ENCODE assay signal across 8 mouse cellular contexts in genomic region chr11:99123977-99124634, GRCm38 (mm10). TPM values are rescaled to one million over a fixed set of nuclear protein-coding genes. Genes with fewer than 3 reads are reported as not detected.
DNase-seq lines count a peak whose midpoint lies in the region; ATAC-seq and TF ChIP-seq lines count a peak whose summit lies in the region.

No protein-coding gene starts in this region.

- 0 out of 2 replicates have a peak overlapping the region, but pooled peaks have one; percentile 15 for H3K9ac ChIP-seq in embryonic facial prominence, embryonic 11.5 days (replicated peaks; ENCODE audit: low read length)

- H3K4me1 ChIP-seq in spleen, adult 2 months (ENCODE audit: control insufficient read depth, insufficient read depth, insufficient read length): peaks cover 10% of the 10 kb centered on the region; the same call in 1 of the 2 replicates
- H3K4me1 ChIP-seq in embryonic facial prominence, embryonic 11.5 days (ENCODE audit: control insufficient read depth, insufficient read depth, low read length): peaks cover 13% of the 10 kb centered on the region; the same call in 1 of the 2 replicates
- no peaks in the 10 kb centered on the region for H3K4me1 ChIP-seq in kidney, adult 2 months (ENCODE audit: control insufficient read depth, insufficient read depth, low read length)

- H3K4me3 ChIP-seq in spleen, adult 2 months (ENCODE audit: extremely low read depth, insufficient read depth, insufficient read length): no peak overlapping the region
- no peak overlapping the region for H3K4me3 ChIP-seq in embryonic facial prominence, embryonic 11.5 days (ENCODE audit: low read depth, low read length)
- no peak overlapping the region for H3K4me3 ChIP-seq in kidney, adult 2 months (ENCODE audit: insufficient read depth, low read depth, low read length)

- TF ChIP-seq POLR2A in spleen, adult 2 months (IDR thresholded peaks at IDR 0.05; ENCODE audit: low read depth, low read length): no peak
- TF ChIP-seq POLR2A in kidney, adult 2 months (IDR thresholded peaks at IDR 0.05; ENCODE audit: low read depth, low read length): no peak

- no peaks in the 10 kb centered on the region for H3K9me3 ChIP-seq in embryonic facial prominence, embryonic 11.5 days (replicated peaks; ENCODE audit: control insufficient read depth, low read length)

- no peaks in the 10 kb centered on the region for H3K27me3 ChIP-seq in spleen, adult 2 months (ENCODE audit: control insufficient read depth, insufficient read depth, low read length)
- no peaks in the 10 kb centered on the region for H3K27me3 ChIP-seq in embryonic facial prominence, embryonic 11.5 days (ENCODE audit: control insufficient read depth, insufficient read depth, low read length)
- H3K27me3 ChIP-seq in kidney, adult 2 months (replicated peaks; ENCODE audit: control insufficient read depth, insufficient read depth, low read length): no peaks in the 10 kb centered on the region

- no peak overlapping the region for H3K4me2 ChIP-seq in embryonic facial prominence, embryonic 11.5 days (ENCODE audit: low read depth, low read length)

- no peak overlapping the region for H3K27ac ChIP-seq in spleen, adult 2 months (ENCODE audit: insufficient read depth, low read length)
- peak overlapping the region; percentile 79 for H3K27ac ChIP-seq in embryonic facial prominence, embryonic 11.5 days (replicated peaks; ENCODE audit: low read depth, low read length)
- H3K27ac ChIP-seq in kidney, adult 2 months (ENCODE audit: insufficient read depth, low read depth, low read length): no peak overlapping the region

- peak; percentile 27; the same call in 1 of the 2 replicates for TF ChIP-seq CTCF in spleen, adult 2 months (IDR thresholded peaks at IDR 0.05; ENCODE audit: extremely low read depth, insufficient read depth, insufficient read length, insufficient replicate concordance)
- peak; percentile 30; the same call in 1 of the 2 replicates for TF ChIP-seq CTCF in kidney, adult 2 months (conservative IDR thresholded peaks at IDR 0.05; ENCODE audit: insufficient read depth, insufficient read length, low read depth, low read length)

- DNase-seq in cerebellum, adult 18-20 months: peak; percentile 7 to 32
- DNase-seq in spleen, adult 2 months (ENCODE audit: low read depth in 1 of 2, low spot score in 2 of 2): peak; percentile 60 to 64
- DNase-seq in spleen, adult 12 weeks (ENCODE audit: low spot score): no peak
- peak; percentile 85 for DNase-seq in embryonic facial prominence, embryonic 11.5 days (ENCODE audit: low spot score)
- peak; percentile 73 for DNase-seq in kidney, adult 2 months
- peak; percentile 79 for DNase-seq in lung, postnatal 10 days
- DNase-seq in frontal cortex, postnatal 14 days (ENCODE audit: low spot score in 2 of 2): no peak

- 32% methylated on average over 15 of the region's 15 CpGs for WGBS in spleen, adult 2 months
- 35% methylated on average over 15 of the region's 15 CpGs for WGBS in embryonic facial prominence, embryonic 11.5 days
- 33% methylated on average over 15 of the region's 15 CpGs for WGBS in kidney, adult 2 months

- no peak for ATAC-seq in cerebellum, adult (ENCODE audit: insufficient number of reproducible peaks, low FRiP score, low TSS enrichment)
- ATAC-seq in embryonic facial prominence, embryonic 11.5 days (replicated peaks; ENCODE audit: insufficient number of reproducible peaks, low FRiP score, low TSS enrichment, low read depth): no peak

- H3K36me3 ChIP-seq in spleen, adult 2 months (ENCODE audit: control insufficient read depth, insufficient read depth, low read length): no peaks in the 10 kb centered on the region
- H3K36me3 ChIP-seq in embryonic facial prominence, embryonic 11.5 days (replicated peaks; ENCODE audit: control insufficient read depth, insufficient read depth, low read depth, low read length): no peaks in the 10 kb centered on the region
- no peaks in the 10 kb centered on the region for H3K36me3 ChIP-seq in kidney, adult 2 months (ENCODE audit: control insufficient read depth, insufficient read depth, low read length)

RNA-seq across cellular contexts. Expression of gene Ccr7, which starts 30.8 kb away (rescaled TPM):
- 135 and 194 TPM in 2 replicates for polyA plus RNA-seq in spleen, adult 2 months (2012; rRNA removed)
- 0.31 and 0.60 TPM in 2 replicates for polyA plus RNA-seq in embryonic facial prominence, embryonic 11.5 days (2014; fragmentation: Nextera tagmentation; extraction: Ambion mirVana)
- 1.1 and 11.2 TPM in 2 replicates for polyA plus RNA-seq in kidney, adult 2 months (2012; rRNA removed)

RNA-seq across cellular contexts. Expression of gene Tns4, which starts 35.0 kb away (rescaled TPM):
- polyA plus RNA-seq in spleen, adult 2 months (2012; rRNA removed): 1.3 and 2.2 TPM in 2 replicates
- 0.22 and 0.86 TPM in 2 replicates for polyA plus RNA-seq in embryonic facial prominence, embryonic 11.5 days (2014; fragmentation: Nextera tagmentation; extraction: Ambion mirVana)
- polyA plus RNA-seq in kidney, adult 2 months (2012; rRNA removed): 0.86 and 1.8 TPM in 2 replicates

Comparison
In these comparisons a context has a peak if more than half of its experiments do, and no peak if none do; other contexts are left out.
1. DNase-seq: peak in cerebellum, adult 18-20 months (2 of 2), spleen, adult 2 months (2 of 2), embryonic facial prominence, embryonic 11.5 days (single experiment), kidney, adult 2 months (single experiment) and lung, postnatal 10 days (single experiment); none in spleen, adult 12 weeks (single experiment) and frontal cortex, postnatal 14 days (0 of 2).
2. RNA of gene Ccr7, which starts 30.8 kb away (polyA plus RNA-seq): 135 to 194 TPM in spleen, adult 2 months; 1.1 to 11.2 TPM in kidney, adult 2 months and 0.31 to 0.60 TPM in embryonic facial prominence, embryonic 11.5 days; every median in the first group is over 10 times any median in the second.